Mouse (Mus musculus) brown adipose tissue, adult 24 weeks (tissue): ENCODE data around the gene Gm42715. TPM values are rescaled to one million over a fixed set of nuclear protein-coding genes. Genes with fewer than 3 reads are reported as not detected.

ENCODE experiments used
- H3K27ac ChIP-seq: fragments of 200-500 bp; replicated peaks from 2 replicates; pipeline ENCODE4 v1.5.1; 2012; ENCODE audit warnings: low read depth, mild to moderate bottlenecking, low read length
- H3K4me1 ChIP-seq: fragments of 200-500 bp; 2 replicates; pipeline ENCODE4 v1.6.1; 2012; ENCODE audit warnings: low read length, mixed read lengths; ENCODE audit not compliant: control insufficient read depth, insufficient read depth, insufficient read length
- H3K4me3 ChIP-seq: fragments of 200-500 bp; 2 replicates; pipeline ENCODE4 v1.5.1; 2012; ENCODE audit warnings: low read depth, mild to moderate bottlenecking, low read length, moderate library complexity; ENCODE audit not compliant: insufficient read depth
- polyA plus RNA-seq: library from polyadenylated mRNA; stranded (reverse); fragments of >200 nt; gene quantifications from 2 replicates; pipeline ENCODE4 v1.2.4, GENCODE M21; 2012; ENCODE audit not compliant: missing spikeins, insufficient read depth, insufficient read length

Gene Gm42715
- polyA plus RNA-seq, 1 experiment: 0.28 TPM

DNA sequence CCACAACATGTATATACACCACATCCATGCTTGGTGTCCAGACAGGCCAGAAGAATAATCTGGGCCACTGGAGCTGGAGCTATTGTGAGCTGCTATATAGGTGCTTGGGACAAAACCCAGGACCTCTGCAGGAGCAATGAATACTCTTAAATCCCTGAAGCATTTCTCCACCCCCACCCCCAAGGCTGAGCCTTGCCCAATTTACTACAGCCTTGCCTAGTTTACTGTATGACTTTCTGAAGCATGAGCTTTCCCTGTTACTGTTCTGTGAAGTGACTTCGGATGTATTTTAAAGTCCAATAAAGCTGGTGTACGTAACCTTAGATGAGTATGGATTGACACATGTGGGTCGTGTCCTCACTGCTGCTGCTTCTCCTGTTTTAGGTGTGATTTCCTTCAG is 5.6 kb upstream of the Gm42715 start:
- Histone ChIP-seq H3K4me3 (peak overlapping the region; percentile 51), H3K27ac (peak overlapping the region; percentile 65; the same call in 1 of the 2 replicates), H3K4me1 (peaks cover 6% of the 10 kb centered on the region)

DNA sequence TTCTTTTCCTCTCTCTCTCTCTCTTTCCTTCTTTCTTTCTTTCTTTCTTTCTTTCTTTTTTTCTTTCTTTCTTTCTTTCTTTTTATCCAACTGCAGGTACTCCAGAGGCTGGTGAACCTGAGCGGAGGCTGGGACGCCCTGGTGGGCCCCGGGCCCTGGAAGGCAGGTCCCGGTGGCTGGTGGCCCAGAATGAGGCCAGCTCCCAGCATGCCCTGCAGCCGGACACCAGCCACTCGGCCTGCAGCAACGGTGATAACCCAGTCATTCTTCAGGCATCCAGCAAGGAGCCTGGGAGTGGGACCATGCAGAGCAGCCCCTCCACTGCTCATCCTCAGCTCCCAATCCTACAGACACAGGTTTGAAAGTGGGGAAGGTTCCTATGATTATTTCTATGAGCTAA is 3.5 kb upstream of the Gm42715 start:
- Histone ChIP-seq H3K4me3 (no peak overlapping the region), H3K27ac (no peak overlapping the region), H3K4me1 (peaks cover 6% of the 10 kb centered on the region)

DNA sequence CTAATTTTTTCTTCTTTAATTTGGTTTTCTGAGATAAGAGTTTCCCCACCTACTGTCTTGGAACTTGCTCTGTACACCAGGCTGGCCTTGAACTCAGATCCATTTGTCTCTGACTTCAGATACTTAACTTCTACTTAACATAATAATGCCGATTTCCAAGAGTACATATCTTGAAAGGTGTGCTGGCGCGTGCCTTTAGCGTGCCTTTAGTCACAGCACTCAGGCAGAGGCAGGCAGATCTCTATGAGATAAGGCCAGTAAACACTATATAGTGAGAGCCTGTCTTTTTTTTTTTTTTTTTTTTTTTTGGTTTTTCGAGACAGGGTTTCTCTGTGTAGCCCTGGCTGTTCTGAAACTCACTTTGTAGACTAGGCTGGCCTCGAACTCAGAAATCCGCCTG is 3.0 kb upstream of the Gm42715 start:
- Histone ChIP-seq H3K4me1 (peaks cover 6% of the 10 kb centered on the region), H3K4me3 (no peak overlapping the region), H3K27ac (no peak overlapping the region)

DNA sequence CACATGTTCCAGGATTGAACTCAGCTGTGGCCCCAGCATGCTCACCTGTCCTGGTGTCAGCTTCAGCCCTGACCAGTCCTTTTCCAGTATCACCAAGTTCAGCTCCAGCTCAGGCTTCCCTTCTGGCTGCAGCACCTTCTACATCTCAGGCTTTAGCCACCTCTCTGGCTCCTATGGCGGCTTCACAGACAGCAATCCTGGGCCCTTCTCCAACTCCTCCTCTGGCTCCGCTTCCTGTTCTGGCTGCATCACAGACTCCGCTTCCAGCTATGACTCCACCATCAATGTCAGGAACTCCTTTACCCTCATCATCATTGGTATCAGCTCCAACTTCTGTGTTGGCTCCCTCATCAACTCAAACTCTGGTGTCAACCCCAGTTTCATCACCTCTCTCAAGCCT is 22.3 kb downstream of the Gm42715 start:
- Histone ChIP-seq H3K4me1 (no peaks in the 10 kb centered on the region), H3K27ac (no peak overlapping the region), H3K4me3 (no peak overlapping the region)

DNA sequence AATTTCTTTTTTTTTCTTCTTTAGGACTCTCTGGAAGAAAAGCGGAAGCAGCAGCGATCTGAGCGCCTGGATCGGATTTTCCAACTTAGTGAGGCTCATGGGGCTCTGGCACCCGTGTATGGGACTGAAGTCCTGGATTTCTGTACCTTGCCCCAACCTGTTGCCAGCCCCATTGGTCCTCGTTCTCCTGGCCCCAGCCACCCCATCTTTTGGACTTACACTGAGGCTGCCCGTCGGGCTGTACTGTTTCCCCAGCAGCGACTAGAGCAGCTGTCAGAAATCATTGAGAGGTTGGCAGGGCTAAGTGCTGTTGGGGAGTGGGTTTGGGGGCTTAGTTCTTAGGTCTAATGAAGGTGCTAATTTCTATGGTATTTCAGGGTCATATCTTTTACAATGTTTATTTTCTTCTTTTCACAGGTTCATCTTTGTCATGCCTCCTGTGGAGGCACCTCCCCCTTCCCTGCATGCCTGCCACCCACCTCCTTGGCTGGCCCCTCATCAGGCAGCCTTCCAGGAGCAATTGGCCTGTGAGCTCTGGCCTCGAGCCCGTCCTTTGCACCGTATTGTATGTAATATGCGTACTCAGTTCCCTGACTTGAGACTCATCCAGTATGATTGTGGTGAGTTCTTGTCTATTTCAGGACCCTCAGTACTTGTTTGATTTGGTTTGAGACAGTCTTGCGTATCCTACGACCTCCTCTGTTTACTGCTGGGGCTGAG is 29.9 kb downstream of the Gm42715 start:
- H3K27ac ChIP-seq: no peak overlapping the region
- H3K4me1 ChIP-seq: no peaks in the 10 kb centered on the region

DNA sequence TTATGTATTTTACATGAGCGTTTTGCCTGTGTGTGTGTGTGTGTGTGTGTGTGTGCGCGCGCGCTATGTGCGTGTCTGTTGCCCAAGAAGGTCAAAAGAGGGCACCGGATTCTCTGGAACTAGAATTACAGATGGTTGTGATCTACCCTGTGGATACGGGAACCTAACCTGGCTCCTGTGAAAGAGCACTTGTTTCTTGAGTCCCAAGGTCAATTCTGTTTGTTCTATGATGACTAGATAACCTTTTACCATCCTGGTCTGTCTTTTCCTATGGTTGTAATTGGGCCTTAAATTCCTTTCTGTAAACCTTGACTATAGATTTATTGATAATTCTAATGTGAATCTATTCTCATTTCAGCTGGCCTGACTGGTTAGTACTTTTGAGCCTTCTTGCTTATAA is 32.2 kb downstream of the Gm42715 start:
- no peaks in the 10 kb centered on the region for H3K4me1 ChIP-seq
- H3K4me3 ChIP-seq: no peak overlapping the region

More for the DNA sequence above, 29.9 kb downstream of the Gm42715 start:
- no peak overlapping the region for H3K4me3 ChIP-seq

DNA sequence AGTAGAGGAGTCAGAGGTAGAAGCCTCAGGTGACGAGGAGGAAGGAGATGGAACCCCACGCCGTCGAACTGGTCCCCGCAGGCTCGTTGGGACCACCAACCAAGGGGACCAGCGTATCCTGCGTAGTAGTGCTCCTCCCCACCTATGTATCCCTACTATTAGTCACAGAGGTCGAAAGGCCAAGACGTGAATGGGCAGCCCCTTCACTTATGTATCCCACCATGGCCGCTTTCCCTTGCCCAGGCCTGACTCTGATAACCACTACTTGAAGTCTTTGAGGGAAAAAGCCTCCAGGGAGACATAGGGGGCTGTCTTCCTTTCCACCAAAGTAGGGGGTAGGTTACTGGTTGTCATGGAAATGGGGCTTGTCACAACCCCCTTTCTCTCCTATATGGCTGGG is 41.2 kb downstream of the Gm42715 start:
- Histone ChIP-seq H3K4me1 (peaks cover 3% of the 10 kb centered on the region), H3K4me3 (no peak overlapping the region), H3K27ac (no peak overlapping the region)

More for the DNA sequence above, 32.2 kb downstream of the Gm42715 start:
- no peak overlapping the region for H3K27ac ChIP-seq

DNA sequence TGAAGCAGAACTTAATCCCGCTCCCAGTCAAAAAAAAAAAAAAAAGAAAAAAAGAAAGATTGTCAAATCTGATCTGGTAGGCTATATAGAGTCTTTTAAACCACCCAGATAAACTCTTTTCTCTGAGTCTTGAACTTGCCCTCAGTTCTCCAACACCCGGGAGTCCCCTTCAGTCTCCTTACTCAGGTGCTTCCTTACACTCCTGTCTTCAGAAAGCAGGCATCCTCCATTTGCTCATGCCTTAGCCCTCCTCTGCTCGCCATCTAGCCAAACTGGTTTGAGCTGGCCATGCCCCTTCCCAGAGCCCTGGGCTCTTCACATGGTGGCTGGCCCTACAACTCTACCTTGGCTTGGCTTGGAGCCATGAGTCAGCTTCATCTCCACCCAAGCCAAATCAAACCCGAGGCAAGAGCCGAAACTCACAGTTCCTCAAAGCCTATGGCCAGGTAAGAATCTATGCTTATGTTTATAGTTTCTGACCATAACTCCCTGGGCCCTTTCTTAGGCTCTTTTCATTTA is 42.0 kb downstream of the Gm42715 start, which contains the start of gene Tmem265:
Tmem265 (plus strand) TSS at position 51 of the 519 bp plus-strand sequence.
- Histone ChIP-seq H3K4me3 (no peak within 1 kb of the TSS), H3K4me1 (peaks cover 3% of the 10 kb centered on the region), H3K27ac (no peak within 1 kb of the TSS)

DNA sequence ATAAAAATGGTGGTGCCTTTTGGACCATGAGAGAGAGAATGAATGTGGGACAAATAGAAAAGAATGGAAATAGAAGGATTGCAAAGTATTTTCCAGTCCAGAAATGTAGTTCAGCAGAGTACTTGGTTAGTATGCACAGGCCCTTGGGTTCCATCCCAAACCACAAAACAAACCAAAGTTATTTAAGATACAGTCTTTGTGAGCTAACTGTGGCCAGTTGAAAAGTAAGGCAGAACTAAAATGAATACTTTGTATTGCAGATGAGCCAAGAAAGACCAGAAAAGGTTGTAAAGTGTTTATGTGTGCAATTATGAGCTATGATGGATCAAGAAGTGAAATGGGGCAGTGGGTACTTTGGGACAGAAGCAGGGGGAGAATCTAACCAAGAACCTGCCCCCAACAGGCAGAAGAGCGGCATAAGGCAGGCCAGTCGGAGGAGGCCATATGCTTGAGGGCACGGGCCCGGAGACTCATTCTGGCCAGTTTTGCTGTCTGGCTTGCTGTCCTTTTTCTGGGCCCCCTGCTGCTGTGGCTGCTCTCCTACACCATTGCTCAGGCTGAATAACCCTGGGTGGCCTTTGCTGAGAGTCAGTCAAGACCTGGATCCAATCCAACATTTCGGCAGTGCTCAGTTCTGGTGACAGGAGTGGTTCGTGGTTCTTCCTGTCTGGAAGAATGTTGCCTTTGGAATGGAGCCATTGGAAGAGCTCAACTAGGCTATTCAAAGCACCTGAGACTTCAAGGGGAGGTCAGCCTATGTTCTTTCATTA is 45.2 kb downstream of the Gm42715 start:
- no peak overlapping the region for H3K4me3 ChIP-seq
- no peak overlapping the region for H3K27ac ChIP-seq
- H3K4me1 ChIP-seq: peaks cover 3% of the 10 kb centered on the region

DNA sequence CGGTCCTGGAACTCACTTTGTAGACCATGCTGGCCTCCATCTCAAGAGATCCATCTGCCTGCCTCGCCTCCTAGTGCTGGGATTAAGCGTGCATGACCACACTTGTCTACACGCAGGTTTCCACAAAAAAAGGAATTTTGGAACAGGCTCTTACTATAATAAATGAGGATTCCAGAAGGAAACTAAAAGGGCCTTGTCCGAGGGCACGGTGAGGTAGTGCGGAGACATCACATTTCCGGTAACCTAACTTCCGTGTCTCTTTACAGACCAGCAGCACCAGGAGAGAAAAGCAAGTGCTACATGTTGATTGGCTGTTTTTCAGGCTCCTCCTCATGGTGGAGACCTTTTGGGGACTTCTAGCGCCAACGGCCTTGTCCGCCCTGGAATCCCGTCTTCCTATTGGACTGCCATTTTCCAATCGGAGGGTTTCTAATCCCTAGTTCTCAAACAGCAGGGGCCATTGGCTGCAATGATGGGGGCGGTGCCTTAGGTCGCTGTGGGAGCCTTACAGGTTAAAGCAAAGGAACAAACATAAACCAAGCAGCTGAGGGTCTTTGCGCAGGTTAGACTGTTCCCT is 53.6 kb downstream of the Gm42715 start, which contains the start of gene Phkg2:
Phkg2 (plus strand) TSS at position 446 of the 577 bp plus-strand sequence.
- Histone ChIP-seq H3K4me1 (peaks cover 2% of the 10 kb centered on the region; the same call in 1 of the 2 replicates), H3K4me3 (peak within 1 kb of the TSS; percentile 66), H3K27ac (peak within 1 kb of the TSS; percentile 12)

DNA sequence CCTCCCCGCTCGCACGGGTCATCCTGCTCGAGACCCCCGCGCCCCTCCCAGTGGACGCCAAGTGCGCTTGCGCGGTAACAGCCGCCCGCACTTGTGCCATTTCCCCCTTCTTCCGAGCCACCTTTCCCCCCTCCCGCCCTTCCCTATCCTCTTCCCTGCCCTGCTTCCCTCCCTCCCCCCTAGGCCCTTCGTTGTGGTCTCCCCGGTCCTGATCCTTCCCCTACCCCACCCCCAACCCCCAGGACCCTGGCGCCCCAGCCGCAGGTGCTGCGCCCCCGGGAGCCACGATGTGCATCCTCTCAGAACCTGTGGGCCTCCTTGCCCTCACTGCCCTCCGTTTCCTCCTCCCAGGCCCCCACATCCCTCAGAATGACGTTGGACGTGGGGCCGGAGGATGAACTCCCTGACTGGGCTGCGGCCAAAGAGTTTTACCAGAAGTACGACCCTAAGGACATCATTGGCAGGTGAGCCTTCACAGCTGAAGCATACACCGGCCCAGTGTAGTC is 54.2 kb downstream of the Gm42715 start:
- Histone ChIP-seq H3K4me3 (peak overlapping the region; percentile 57), H3K4me1 (peaks cover 2% of the 10 kb centered on the region; the same call in 1 of the 2 replicates), H3K27ac (no peak overlapping the region)

DNA sequence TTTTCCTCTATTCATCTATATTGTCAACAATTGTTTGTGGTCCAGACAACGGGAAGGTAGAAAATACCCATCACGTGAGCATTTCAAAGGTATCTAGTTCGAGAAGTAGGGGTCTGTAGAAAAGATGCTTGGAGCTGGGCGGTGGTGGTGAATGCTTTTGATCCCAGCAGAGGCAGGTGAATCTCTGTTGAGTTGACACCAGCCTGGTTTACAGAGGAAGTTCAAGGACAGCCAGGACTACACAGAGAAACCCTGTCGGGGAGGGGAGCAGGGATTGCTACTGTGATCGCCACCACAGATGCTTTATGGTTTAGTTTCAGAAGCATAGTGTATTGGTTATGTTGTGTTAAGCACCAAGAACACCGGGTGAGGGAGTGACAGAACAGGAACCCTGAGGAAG is 54.7 kb downstream of the Gm42715 start:
- Histone ChIP-seq H3K4me1 (peaks cover 2% of the 10 kb centered on the region; the same call in 1 of the 2 replicates), H3K27ac (no peak overlapping the region)

DNA sequence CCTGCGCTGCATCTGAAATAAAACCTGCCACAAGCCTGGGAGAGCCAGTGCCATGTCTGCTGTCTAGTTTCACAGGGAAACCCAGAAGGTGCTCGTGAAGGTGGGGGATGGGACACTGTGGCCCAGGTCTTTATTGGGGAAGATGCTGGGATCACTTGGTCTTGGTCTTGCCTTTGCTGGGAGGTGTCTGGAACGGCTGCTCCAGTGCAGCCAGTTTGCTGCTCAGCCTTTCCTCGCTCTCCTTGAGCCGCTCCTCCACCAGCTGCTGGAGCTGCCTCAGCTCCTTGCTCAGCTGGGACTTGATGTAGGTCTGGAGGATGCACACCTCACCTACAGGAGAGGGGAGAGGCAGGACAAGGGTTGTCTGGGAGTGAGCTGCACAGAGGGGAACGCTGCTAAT is 63.9 kb downstream of the Gm42715 start:
- no peak overlapping the region for H3K27ac ChIP-seq
- H3K4me3 ChIP-seq: no peak overlapping the region
- H3K4me1 ChIP-seq: no peaks in the 10 kb centered on the region

More for the DNA sequence above, 54.7 kb downstream of the Gm42715 start:
- peak overlapping the region; percentile 57 for H3K4me3 ChIP-seq

DNA sequence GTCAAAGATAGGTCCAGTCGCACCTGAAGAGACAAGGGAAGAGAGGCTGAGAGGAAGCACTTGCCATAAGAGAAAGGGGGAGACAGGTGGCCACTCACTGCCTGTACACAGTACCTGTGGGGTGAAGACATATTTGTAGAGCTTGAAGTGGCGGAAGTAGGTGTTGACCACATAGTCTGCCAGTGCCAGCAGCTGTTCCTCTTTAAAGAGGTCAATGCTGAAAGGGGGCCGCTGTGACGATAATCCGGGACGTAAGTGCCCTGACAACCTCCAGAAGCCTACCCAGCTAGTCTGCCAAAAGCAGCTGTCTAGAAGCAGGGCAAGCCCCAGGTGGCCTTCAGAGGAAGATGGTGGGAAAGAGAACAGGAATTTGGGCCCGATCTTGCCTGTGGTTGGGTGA is 65.6 kb downstream of the Gm42715 start:
- Histone ChIP-seq H3K4me3 (no peak overlapping the region), H3K27ac (no peak overlapping the region), H3K4me1 (peaks cover 7% of the 10 kb centered on the region; the same call in 1 of the 2 replicates)

DNA sequence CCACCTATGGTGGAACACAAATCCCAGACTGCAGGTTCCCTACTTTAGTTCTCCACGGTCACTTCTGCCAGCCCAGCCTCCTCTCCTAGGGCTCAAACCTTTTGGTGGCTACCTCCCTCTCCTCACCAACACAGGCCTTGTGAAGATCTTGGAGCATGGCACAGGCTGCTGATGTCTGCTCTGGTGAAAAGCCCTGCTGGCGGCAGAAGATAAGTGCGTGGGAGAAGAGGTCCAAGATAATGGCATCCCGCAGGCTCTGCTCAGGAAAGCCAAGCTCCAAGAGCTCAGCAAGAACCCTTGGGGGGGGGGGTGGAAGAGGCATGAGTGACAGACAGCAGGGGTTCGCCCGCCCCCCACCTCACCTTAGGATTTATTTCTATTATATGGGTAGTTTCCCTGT is 66.8 kb downstream of the Gm42715 start:
- no peak overlapping the region for H3K4me3 ChIP-seq
- H3K4me1 ChIP-seq: peaks cover 7% of the 10 kb centered on the region; the same call in 1 of the 2 replicates
- H3K27ac ChIP-seq: no peak overlapping the region
